Mouse (Mus musculus): ENCODE results near the gene Gm3252. TPM values are rescaled to one million over a fixed set of nuclear protein-coding genes. Genes with fewer than 3 reads are reported as not detected.
"Not testable (repeated sequence)": the region's sequence is repeated elsewhere in the genome, so short reads cannot be mapped to it uniquely, and the experiment has no call there.

The Gm3252 gene
- not detected in 2 replicates for polyA plus RNA-seq (2012)

DNA sequence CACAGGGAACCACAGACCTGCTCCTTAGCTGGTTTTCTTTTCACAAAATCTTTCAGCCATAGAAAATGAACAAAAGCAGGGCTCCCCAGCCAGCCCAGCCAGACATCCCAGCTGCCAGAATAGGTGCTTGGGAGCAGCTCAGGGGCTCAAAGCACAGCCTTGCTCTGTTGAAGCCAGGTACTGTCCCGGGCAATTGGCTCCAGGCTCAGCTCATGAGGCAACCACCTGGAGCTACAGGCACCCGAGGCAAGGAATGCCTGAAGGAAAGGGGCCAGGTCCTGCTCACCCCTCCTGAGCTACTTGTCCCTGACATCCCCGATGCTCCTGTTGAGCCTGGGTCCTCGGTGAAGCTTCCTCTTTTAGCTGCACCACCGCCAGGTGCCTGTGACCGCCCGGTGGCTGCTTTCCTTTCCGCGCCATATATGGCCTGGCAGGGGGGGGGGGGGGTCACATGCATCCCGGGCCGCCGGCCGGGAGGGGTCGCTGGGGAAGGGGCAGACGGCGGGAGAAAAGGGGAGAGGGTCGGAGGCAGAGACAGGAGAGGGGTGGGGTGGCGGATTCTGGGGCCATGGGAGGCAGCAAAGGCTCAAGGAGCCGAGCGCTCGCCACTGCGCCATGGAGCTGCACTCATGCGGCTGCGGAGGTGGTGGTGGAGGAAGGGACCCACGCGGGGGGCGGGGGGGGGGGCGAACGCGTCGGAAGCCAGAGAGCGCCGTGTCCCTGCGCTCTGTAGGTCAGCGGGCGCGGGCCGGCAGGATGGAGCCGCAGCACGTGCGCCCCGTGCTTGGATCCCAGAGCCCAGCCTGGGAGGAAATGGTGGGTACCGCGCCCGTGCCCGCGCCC lies at the start of gene Gm3252:
TSS of gene Gm3252 (plus strand) at position 738 of the 843 bp plus-strand sequence.
- H3K4me3 ChIP-seq (replicated peaks); H3K9me3 ChIP-seq (ENCODE audit: control insufficient read depth, low read length); H3K36me3 ChIP-seq (ENCODE audit: control insufficient read depth); H3K4me1 ChIP-seq (ENCODE audit: control insufficient read depth); H3K27me3 ChIP-seq (ENCODE audit: control insufficient read depth): not testable (repeated sequence)

DNA sequence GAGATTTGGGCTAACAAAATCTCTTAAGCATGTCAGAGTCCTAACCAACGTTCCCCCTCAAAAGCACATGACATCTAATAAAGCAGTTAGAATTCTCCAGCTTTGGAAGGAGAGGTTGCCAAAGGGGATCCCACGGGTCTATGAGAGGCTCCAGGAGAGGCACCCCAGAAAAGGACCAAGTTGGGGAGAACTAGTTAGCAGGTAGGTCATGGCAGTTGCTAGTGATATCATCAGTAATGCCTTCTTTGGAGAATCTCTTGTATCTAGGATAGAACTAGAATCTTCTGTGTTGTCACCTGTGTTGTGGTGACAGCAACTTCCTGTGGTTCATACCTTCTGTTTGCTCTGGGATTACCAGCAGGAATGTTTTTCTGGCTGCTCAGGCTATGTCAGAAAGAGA lies 17.6 kb upstream of the Gm3252 start, which contains the start of gene Gm7876:
TSS of gene Gm7876 (plus strand) at position 301 of the 400 bp plus-strand sequence.
- not testable (repeated sequence) for H3K27me3 ChIP-seq (ENCODE audit: control insufficient read depth); H3K9me3 ChIP-seq (ENCODE audit: control insufficient read depth, low read length); H3K4me1 ChIP-seq (ENCODE audit: control insufficient read depth); H3K4me3 ChIP-seq (replicated peaks); H3K36me3 ChIP-seq (ENCODE audit: control insufficient read depth)

DNA sequence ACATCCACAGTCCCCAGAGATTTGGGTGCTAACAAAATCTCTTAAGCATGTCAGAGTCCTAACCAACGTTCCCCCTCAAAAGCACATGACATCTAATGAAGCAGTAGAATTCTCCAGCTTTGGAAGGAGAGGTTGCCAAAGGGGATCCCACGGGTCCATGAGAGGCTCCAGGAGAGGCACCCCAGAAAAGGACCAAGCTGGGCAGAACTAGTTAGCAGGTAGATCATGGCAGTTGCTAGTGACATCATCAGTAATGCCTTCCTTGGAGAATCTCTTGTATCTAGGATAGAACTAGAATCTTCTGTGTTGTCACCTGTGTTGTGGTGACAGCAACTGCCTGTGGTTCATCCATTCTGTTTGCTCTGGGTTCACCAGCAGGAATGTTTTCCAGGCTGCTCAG lies 49.5 kb downstream of the Gm3252 start, which contains the start of gene Gm9602:
TSS of gene Gm9602 (plus strand) at position 301 of the 400 bp plus-strand sequence.
- not testable (repeated sequence) for H3K9me3 ChIP-seq (ENCODE audit: control insufficient read depth, low read length); H3K27me3 ChIP-seq (ENCODE audit: control insufficient read depth); H3K36me3 ChIP-seq (ENCODE audit: control insufficient read depth); H3K4me3 ChIP-seq (replicated peaks); H3K4me1 ChIP-seq (ENCODE audit: control insufficient read depth)

Other genes starting within 250 kb of the Gm3252 start
- not detected in 2 replicates for gene Gm3182, start 245.0 kb upstream of the Gm3252 start, polyA plus RNA-seq (2012)
- not detected in 2 replicates for gene Gm3047, start 171.4 kb upstream of the Gm3252 start, polyA plus RNA-seq (2012)
- gene Gm8159, start 94.4 kb upstream of the Gm3252 start, polyA plus RNA-seq (2012) = not detected in 2 replicates
- gene Gm3239, start 62.6 kb upstream of the Gm3252 start, polyA plus RNA-seq (2012) = not detected in 2 replicates
- gene Gm7876, start 17.5 kb upstream of the Gm3252 start, polyA plus RNA-seq (2012) = not detected in 2 replicates
- gene Gm9602, start 49.6 kb downstream of the Gm3252 start, polyA plus RNA-seq (2012) = not detected in 2 replicates
- not detected in 2 replicates for gene Gm3269, start 111.3 kb downstream of the Gm3252 start, polyA plus RNA-seq (2012)
- gene Gm3264, start 128.8 kb downstream of the Gm3252 start, polyA plus RNA-seq (2012) = not detected in 2 replicates
- gene Gm3278, start 165.6 kb downstream of the Gm3252 start, polyA plus RNA-seq (2012) = not detected in 2 replicates